Mouse (Mus musculus) spleen, adult 2 months (tissue): Measurements from ENCODE around the gene Fyn.

Experiments
- CTCF ChIP-seq: fragments of 200-500 bp; IDR thresholded peaks from 2 replicates; pipeline ENCODE4 v1.5.1; 2011; ENCODE audit warnings: mild to moderate bottlenecking, inconsistent platforms; ENCODE audit not compliant: insufficient read depth, insufficient read length, insufficient replicate concordance; ENCODE audit errors: extremely low read depth
- POLR2A ChIP-seq: fragments of 200-500 bp; IDR thresholded peaks from 2 replicates; pipeline ENCODE4 v1.6.1; 2011; ENCODE audit warnings: low read depth, low read length, inconsistent platforms

DNA sequence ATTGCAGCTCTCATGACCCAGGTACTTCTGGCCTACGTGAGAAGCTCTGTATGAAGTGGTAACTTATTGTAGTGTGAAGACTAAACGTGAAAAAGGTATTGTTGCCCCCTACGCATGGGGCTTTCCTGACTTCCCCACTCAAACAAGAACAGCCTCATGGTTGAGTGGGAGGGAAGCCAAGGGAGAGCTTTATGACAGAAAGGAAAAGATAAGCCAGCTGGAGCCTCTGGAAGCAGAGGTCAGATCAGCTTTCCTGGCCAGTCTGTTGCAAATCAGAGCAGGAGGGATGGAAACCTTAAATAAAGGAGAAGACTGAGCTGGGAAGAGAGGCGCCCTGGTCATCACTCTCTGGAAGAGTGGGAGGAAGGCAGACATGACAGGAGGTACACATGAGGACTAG, 200.3 kb downstream of the Fyn start:
- no peak for TF ChIP-seq CTCF
- no peak for TF ChIP-seq POLR2A
